Mouse (Mus musculus) spleen, postnatal 14 days (tissue): Measurements from ENCODE around the gene Disp2.
A peak's percentile ranks its signal among the peaks of the same experiment; 100 is the strongest.

Source experiments
- DNase-seq, 2 experiments: peaks; one replicate each; pipeline ENCODE4 v3.0.0; 2021 to 2022; ENCODE audit warnings: low spot score in 2 of 2

Disp2 gene

GRCm38 (mm10) chr2:118841186-118841585 is 61.7 kb downstream of the Disp2 start:
- DNase-seq: no peak

GRCm38 (mm10) chr2:118841774-118842173 is 62.3 kb downstream of the Disp2 start:
- DNase-seq: peak; percentile 24 to 52

GRCm38 (mm10) chr2:118844427-118844826 is 64.9 kb downstream of the Disp2 start:
- DNase-seq: no peak

- peak in 1 of 2 experiments; percentile 21 for DNase-seq
Measured at GRCm38 (mm10) chr2:118846246-118846645, 66.7 kb downstream of the Disp2 start.

- no peak for DNase-seq
Measured at GRCm38 (mm10) chr2:118851756-118852155, 72.2 kb downstream of the Disp2 start.
